Mouse (Mus musculus): Measurements from ENCODE around the gene Ubald2. TPM values are rescaled to one million over a fixed set of nuclear protein-coding genes. Genes with fewer than 3 reads are reported as not detected.
"Not testable (repeated sequence)": the region's sequence is repeated elsewhere in the genome, so short reads cannot be mapped to it uniquely, and the experiment has no call there.

Gene Ubald2
- total RNA-seq, 1 experiment = 106 TPM

DNA sequence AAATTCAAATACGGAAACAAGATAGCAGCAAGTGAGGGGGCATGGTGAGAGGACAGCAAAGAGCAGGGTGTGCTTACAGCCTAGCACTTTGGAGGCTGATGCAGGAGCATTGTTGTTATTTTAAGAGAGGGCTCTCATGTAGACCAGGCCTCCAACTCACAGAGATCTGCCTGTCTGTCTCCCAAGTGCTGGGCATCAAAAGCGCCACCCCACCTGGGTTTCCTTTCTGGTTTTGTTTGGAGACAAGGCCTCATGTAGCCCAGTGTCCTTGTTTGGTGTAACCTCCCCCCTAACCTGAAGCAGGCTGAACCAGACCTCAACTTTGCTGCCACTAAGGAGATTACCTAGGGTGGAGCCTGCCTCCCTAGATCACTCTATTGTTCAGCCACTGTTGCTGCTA lies 11.3 kb upstream of the Ubald2 start:
- Histone ChIP-seq H3K27ac (ENCODE audit: insufficient read depth, low read depth, low read length, poor library complexity, severe bottlenecking) (peak overlapping the region; percentile 56; the same call in 1 of the 2 replicates), H3K36me3 (ENCODE audit: control insufficient read depth, insufficient read depth, low read length, poor library complexity, severe bottlenecking) (no peaks in the 10 kb centered on the region), H3K9me3 (ENCODE audit: control insufficient read depth, insufficient read depth, low read depth, low read length) (no peaks in the 10 kb centered on the region), H3K9ac (ENCODE audit: insufficient read depth, low read depth, low read length, poor library complexity, severe bottlenecking) (0 out of 2 replicates have a peak overlapping the region, but pooled peaks have one; percentile 0), H3K4me3 (ENCODE audit: insufficient read depth in 1 of 2, low read depth in 1 of 2, low read length in 2 of 2, poor library complexity in 1 of 2, severe bottlenecking in 1 of 2) (no peak overlapping the region), H3K4me1 (ENCODE audit: control insufficient read depth in 2 of 2, insufficient read depth in 2 of 2, low read length in 2 of 2, poor library complexity in 1 of 2) (peaks cover 6 to 30% of the 10 kb centered on the region in 2 experiments)
- in situ Hi-C loops (cut with MboI; ENCODE audit: low sequenced_read_pairs in 2 of 2, unreplicated experiment in 2 of 2) = no loop called here
- no peak for TF ChIP-seq ZC3H11A (IDR thresholded peaks at IDR 0.05; ENCODE audit: borderline replicate concordance, low read depth, low read length)
- no peak for TF ChIP-seq CHD2 (IDR thresholded peaks at IDR 0.05; ENCODE audit: low read depth, low read length)
- no peak for TF ChIP-seq ZNF384 (IDR thresholded peaks at IDR 0.05; ENCODE audit: low read depth, low read length)
- TF ChIP-seq HCFC1 (IDR thresholded peaks at IDR 0.05; ENCODE audit: borderline replicate concordance, insufficient read depth, low read length) = no peak
- TF ChIP-seq MAFK (IDR thresholded peaks at IDR 0.05; ENCODE audit: insufficient read depth, low read depth, low read length) = no peak
- DNase-seq (ENCODE audit: low read depth, low spot score) = no peak

DNA sequence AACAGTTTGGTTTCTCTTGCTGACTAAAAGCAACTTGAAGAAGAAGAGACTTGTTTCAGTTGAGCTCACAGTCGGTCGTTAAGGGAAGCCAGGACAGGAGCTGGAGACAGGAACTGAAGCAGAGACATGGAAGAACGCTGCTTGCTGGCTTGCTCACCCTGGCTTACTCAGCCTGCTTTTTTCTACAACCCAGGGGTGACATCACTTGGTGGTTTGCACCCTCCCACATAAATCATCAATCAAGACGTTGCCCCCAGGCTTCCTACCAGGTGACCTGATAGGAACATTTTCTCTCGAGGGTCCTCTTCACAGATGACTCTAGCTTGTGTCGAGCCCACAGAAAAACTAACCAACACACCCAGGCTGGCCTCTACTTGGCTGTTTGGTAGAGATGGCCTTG lies 10.7 kb upstream of the Ubald2 start:
- no peak overlapping the region; the same call in 1 of the 2 replicates for H3K9ac ChIP-seq (ENCODE audit: insufficient read depth, low read depth, low read length, poor library complexity, severe bottlenecking)
- TF ChIP-seq HCFC1 (IDR thresholded peaks at IDR 0.05; ENCODE audit: borderline replicate concordance, insufficient read depth, low read length) (no peak), CHD2 (IDR thresholded peaks at IDR 0.05; ENCODE audit: low read depth, low read length) (no peak), ZC3H11A (IDR thresholded peaks at IDR 0.05; ENCODE audit: borderline replicate concordance, low read depth, low read length) (no peak)
- H3K4me1 ChIP-seq (ENCODE audit: control insufficient read depth in 2 of 2, insufficient read depth in 2 of 2, low read length in 2 of 2, poor library complexity in 1 of 2) = peaks cover 4 to 30% of the 10 kb centered on the region in 2 experiments
- in situ Hi-C loops (cut with MboI; ENCODE audit: low sequenced_read_pairs in 2 of 2, unreplicated experiment in 2 of 2) = no loop called here
- H3K36me3 ChIP-seq (ENCODE audit: control insufficient read depth, insufficient read depth, low read length, poor library complexity, severe bottlenecking) = no peaks in the 10 kb centered on the region
- peak overlapping the region; percentile 68; the same call in 1 of the 2 replicates for H3K27ac ChIP-seq (ENCODE audit: insufficient read depth, low read depth, low read length, poor library complexity, severe bottlenecking)
- H3K9me3 ChIP-seq (ENCODE audit: control insufficient read depth, insufficient read depth, low read depth, low read length) = no peaks in the 10 kb centered on the region
- no peak overlapping the region for H3K4me3 ChIP-seq (ENCODE audit: insufficient read depth in 1 of 2, low read depth in 1 of 2, low read length in 2 of 2, poor library complexity in 1 of 2, severe bottlenecking in 1 of 2)
- DNase-seq (ENCODE audit: low read depth, low spot score) = no peak

DNA sequence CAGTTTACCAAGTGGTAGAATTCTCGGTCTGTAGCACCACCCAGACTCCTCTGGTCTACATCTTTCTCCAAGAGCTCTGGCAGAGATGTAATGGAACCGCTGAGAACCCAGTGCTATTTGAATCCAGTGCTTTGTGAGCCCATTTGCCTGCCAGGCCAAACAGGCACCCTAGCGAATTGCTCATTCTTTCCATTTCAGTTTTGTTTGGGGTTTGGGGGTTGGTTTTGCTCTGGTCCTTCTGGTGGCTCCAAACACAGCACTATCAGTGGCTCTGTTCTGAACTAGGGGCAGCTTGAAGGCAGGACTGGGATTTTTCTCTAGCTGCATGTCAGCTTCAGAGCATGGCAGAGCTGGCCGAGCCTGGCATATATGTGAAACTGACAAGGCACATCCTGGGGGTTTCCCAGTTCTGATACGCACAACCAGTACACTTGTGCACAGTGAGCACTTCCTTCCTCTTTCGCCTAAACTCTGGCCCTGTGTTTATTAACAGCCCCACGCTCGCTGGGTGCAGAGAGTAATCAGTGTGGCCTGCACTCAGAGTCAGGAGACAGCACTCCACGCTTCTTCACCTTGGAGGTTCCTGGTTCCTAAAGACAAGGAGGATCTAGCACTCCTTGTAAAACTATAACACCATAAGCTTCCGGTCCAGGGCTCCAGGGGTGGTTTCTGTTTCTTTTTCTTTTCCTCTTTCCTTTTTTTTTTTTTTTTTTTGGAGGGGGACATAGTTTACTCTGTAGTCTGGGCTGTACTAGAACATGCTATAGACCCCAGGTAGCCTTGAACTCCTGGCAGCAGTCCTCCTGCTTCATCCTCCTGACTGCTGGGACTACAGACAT lies 9.9 kb upstream of the Ubald2 start:
- no peaks in the 10 kb centered on the region for H3K36me3 ChIP-seq (ENCODE audit: control insufficient read depth, insufficient read depth, low read length, poor library complexity, severe bottlenecking)
- H3K27ac ChIP-seq (ENCODE audit: insufficient read depth, low read depth, low read length, poor library complexity, severe bottlenecking) = no peak overlapping the region; the same call in 1 of the 2 replicates
- H3K9me3 ChIP-seq (ENCODE audit: control insufficient read depth, insufficient read depth, low read depth, low read length) = no peaks in the 10 kb centered on the region
- H3K4me1 ChIP-seq (ENCODE audit: control insufficient read depth in 2 of 2, insufficient read depth in 2 of 2, low read length in 2 of 2, poor library complexity in 1 of 2) = peaks cover 3 to 33% of the 10 kb centered on the region in 2 experiments
- DNase-seq (ENCODE audit: low read depth, low spot score) = no peak
- in situ Hi-C loops (cut with MboI; ENCODE audit: low sequenced_read_pairs in 2 of 2, unreplicated experiment in 2 of 2) = no loop called here
- H3K4me3 ChIP-seq (ENCODE audit: insufficient read depth in 1 of 2, low read depth in 1 of 2, low read length in 2 of 2, poor library complexity in 1 of 2, severe bottlenecking in 1 of 2) = no peak overlapping the region
- TF ChIP-seq ZNF384 (IDR thresholded peaks at IDR 0.05; ENCODE audit: low read depth, low read length) (no peak), MAFK (IDR thresholded peaks at IDR 0.05; ENCODE audit: insufficient read depth, low read depth, low read length) (no peak), HCFC1 (IDR thresholded peaks at IDR 0.05; ENCODE audit: borderline replicate concordance, insufficient read depth, low read length) (no peak), ZC3H11A (IDR thresholded peaks at IDR 0.05; ENCODE audit: borderline replicate concordance, low read depth, low read length) (no peak), CHD2 (IDR thresholded peaks at IDR 0.05; ENCODE audit: low read depth, low read length) (no peak)
- H3K9ac ChIP-seq (ENCODE audit: insufficient read depth, low read depth, low read length, poor library complexity, severe bottlenecking) = no peak overlapping the region

DNA sequence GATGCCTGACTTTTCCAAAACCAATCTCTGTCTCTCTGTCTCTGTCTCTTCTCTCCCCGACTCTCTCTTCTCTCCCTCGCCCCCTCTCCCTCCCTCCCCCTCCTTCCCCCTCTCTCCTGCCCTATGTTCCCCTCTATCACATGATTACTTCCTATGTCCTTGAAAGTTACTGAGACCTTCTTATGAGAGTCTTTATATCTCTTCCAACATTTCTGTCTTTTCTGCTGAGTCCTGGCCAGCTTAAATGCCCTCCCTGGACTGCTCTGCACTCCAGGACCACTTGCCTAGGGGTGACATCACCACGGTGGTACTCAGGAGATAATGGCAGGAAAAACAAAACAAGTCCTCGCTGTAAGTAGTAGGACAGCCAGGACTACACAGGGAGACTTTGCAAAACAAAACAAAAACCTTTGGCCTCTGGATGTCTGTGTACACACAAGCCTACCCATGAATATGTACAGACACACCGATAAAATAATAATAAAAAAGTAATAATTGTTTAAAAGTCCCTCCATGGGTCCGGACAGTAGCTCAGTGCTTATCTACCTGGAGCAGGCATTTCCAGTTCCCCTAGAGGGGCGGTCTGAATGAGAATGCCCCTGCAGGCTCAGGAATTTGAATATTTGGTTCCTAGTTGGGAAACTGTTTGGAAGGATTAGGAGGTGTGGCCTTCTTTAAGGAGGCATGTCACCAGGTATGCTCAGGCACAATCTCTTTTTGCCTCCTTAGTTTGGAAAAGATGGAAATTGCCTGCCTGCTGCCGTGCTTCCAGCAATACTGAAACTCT lies 9.1 kb upstream of the Ubald2 start:
- no peak for TF ChIP-seq MAFK (IDR thresholded peaks at IDR 0.05; ENCODE audit: insufficient read depth, low read depth, low read length)
- no peak for TF ChIP-seq HCFC1 (IDR thresholded peaks at IDR 0.05; ENCODE audit: borderline replicate concordance, insufficient read depth, low read length)
- no peak for TF ChIP-seq CHD2 (IDR thresholded peaks at IDR 0.05; ENCODE audit: low read depth, low read length)
- TF ChIP-seq ZC3H11A (IDR thresholded peaks at IDR 0.05; ENCODE audit: borderline replicate concordance, low read depth, low read length) = no peak
- TF ChIP-seq ZNF384 (IDR thresholded peaks at IDR 0.05; ENCODE audit: low read depth, low read length) = no peak

DNA sequence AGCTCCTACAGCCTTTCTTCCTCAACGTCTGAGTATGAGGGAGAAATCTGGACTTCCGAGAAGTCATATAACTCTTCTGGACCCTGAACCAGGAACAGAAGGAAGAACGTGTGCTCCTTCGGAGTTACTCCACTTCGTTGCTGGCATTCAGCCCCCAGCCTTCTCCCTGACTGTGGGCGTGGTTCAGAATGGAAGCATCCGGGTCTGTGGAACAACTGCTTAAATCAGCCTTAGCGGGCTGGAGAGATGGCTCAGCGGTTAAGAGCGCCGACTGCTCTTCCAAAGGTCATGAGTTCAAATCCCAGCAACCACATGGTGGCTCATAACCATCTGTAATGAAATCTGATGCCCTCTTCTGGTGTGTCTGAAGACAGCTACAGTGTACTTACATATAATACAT lies 7.6 kb upstream of the Ubald2 start:
- H3K36me3 ChIP-seq (ENCODE audit: control insufficient read depth, insufficient read depth, low read length, poor library complexity, severe bottlenecking); H3K4me3 ChIP-seq (ENCODE audit: insufficient read depth in 1 of 2, low read depth in 1 of 2, low read length in 2 of 2, poor library complexity in 1 of 2, severe bottlenecking in 1 of 2); in situ Hi-C loops (cut with MboI; ENCODE audit: low sequenced_read_pairs in 2 of 2, unreplicated experiment in 2 of 2); DNase-seq (ENCODE audit: low read depth, low spot score); H3K9ac ChIP-seq (ENCODE audit: insufficient read depth, low read depth, low read length, poor library complexity, severe bottlenecking); H3K9me3 ChIP-seq (ENCODE audit: control insufficient read depth, insufficient read depth, low read depth, low read length): not testable (repeated sequence)
- Histone ChIP-seq H3K4me1 (ENCODE audit: control insufficient read depth in 2 of 2, insufficient read depth in 2 of 2, low read length in 2 of 2, poor library complexity in 1 of 2) (peaks cover 11 to 38% of the 10 kb centered on the region in 2 experiments), H3K27ac (ENCODE audit: insufficient read depth, low read depth, low read length, poor library complexity, severe bottlenecking) (peak overlapping the region; percentile 10; the same call in 1 of the 2 replicates)

More for the DNA sequence above, 9.1 kb upstream of the Ubald2 start:
- H3K36me3 ChIP-seq (ENCODE audit: control insufficient read depth, insufficient read depth, low read length, poor library complexity, severe bottlenecking) = no peaks in the 10 kb centered on the region
- in situ Hi-C loops (cut with MboI; ENCODE audit: low sequenced_read_pairs in 2 of 2, unreplicated experiment in 2 of 2) = no loop called here
- peaks cover 5 to 37% of the 10 kb centered on the region in 2 experiments for H3K4me1 ChIP-seq (ENCODE audit: control insufficient read depth in 2 of 2, insufficient read depth in 2 of 2, low read length in 2 of 2, poor library complexity in 1 of 2)
- H3K4me3 ChIP-seq (ENCODE audit: insufficient read depth in 1 of 2, low read depth in 1 of 2, low read length in 2 of 2, poor library complexity in 1 of 2, severe bottlenecking in 1 of 2) = no peak overlapping the region
- H3K27ac ChIP-seq (ENCODE audit: insufficient read depth, low read depth, low read length, poor library complexity, severe bottlenecking) = peak overlapping the region; percentile 48; the same call in 1 of the 2 replicates
- no peaks in the 10 kb centered on the region for H3K9me3 ChIP-seq (ENCODE audit: control insufficient read depth, insufficient read depth, low read depth, low read length)
- no peak overlapping the region for H3K9ac ChIP-seq (ENCODE audit: insufficient read depth, low read depth, low read length, poor library complexity, severe bottlenecking)
- no peak for DNase-seq (ENCODE audit: low read depth, low spot score)
